Mouse (Mus musculus) left cerebral cortex, adult 2 months (tissue): ENCODE data around the gene Gtpbp1. TPM values are rescaled to one million over a fixed set of nuclear protein-coding genes. Genes with fewer than 3 reads are reported as not detected.

Experiments used
- DNase-seq, 2 experiments: peaks; one replicate each; pipeline ENCODE4 v3.0.0; 2021 to 2022; ENCODE audit warnings: low spot score in 2 of 2, mixed read lengths in 1 of 2; ENCODE audit errors: extremely low spot score in 1 of 2
- H3K27ac ChIP-seq: fragments of 200-600 bp; 2 replicates; pipeline ENCODE4 v1.8.1; 2022
- H3K4me3 ChIP-seq: fragments of 200-600 bp; 2 replicates; pipeline ENCODE4 v1.8.1; 2022
- CTCF ChIP-seq: fragments of 200-600 bp; IDR thresholded peaks from 2 replicates; pipeline ENCODE4 v1.8.1; 2022; ENCODE audit warnings: antibody characterized with exemption, mild to moderate bottlenecking, moderate library complexity
- intact Hi-C: fragments of 180-260 bp; cut with DNase I; formaldehyde crosslinking; loops from one replicate; pipeline ENCODE4 v1.15.1; 2025
- total RNA-seq, 2 experiments: library from RNA; stranded (reverse); gene quantifications; 2 replicates each; pipeline ENCODE4 v1.2.3; 2021

Gtpbp1 gene
- total RNA-seq, 2 experiments from 2014 or later, result 54.2 to 58.0 TPM

DNA sequence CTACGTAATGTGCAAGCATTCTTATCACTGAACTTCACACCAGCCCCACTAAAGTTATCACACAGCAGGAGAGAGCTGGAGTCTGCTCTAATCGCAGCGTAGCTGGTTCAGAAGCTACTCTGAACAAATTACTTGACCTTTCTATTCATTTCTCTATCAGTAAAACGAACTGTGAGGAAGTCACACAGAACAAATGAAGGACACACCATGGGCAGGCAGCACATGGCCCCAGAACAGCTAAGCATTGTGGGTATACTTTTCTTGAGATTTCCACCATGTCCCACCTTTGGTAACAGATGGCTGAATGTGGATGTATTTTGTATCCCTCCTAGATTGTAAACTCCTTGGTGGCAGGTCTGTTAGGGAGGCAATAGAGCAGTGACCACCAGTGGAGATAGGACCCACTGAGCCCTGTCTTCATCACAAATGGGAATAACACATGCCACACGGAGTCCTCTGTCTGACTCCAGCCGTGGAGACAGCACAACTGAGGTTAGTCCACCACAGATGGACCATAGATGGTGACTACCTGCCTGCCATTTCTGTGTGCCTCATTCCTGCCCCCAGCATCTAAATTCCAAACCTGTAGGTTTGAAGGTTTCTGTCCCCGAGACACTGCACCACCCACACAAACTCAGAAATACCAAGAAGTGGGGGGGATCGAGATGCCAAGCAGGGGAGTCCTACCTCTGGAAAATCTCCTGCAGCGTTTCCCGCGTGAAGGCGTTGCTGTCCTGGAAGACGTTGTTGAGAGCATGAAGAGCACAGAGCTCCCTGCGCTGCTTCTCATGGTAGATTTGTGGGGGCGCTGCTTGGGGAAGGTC lies 4.4 kb upstream of the Gtpbp1 start:
- peak overlapping the region; percentile 92 for H3K27ac ChIP-seq
- DNase-seq, result no peak
- H3K4me3 ChIP-seq, result peak overlapping the region; percentile 88
- TF ChIP-seq CTCF, result no peak
- intact Hi-C loops, result loop anchor here (2.0 to 5.0 kb wide), 2 partner anchors 27 to 326 kb away; partner anchors contain the start of genes Cby1, Fam227a and Pdgfb

DNA sequence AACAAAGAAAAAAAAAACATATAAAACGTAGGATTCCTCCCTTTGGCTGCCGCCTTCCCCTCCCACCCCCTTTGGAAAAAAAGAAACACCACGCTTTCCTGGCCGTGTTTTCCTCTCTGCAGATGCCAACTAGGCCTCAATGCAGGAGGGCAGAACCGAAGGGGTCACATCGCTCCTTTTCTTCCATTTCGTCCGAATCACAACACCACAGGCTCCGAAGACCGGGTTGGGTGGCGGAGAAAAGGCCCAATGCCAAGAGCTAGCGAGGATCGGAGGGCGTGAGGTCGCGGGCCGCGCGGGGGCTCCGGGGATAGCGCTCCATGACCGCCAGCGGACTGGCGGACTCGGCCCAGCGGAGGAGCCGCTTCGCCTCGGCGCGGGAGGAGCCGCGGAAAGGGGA lies 3.5 kb upstream of the Gtpbp1 start:
- intact Hi-C loops, result loop anchor here (2.0 to 5.0 kb wide), 2 partner anchors 28 to 325 kb away; partner anchors contain the start of genes Cby1, Fam227a and Pdgfb
- Histone ChIP-seq H3K27ac (peak overlapping the region; percentile 92), H3K4me3 (peak overlapping the region; percentile 88)
- DNase-seq, result peak in 1 of 2 experiments; percentile 37
- no peak for TF ChIP-seq CTCF

DNA sequence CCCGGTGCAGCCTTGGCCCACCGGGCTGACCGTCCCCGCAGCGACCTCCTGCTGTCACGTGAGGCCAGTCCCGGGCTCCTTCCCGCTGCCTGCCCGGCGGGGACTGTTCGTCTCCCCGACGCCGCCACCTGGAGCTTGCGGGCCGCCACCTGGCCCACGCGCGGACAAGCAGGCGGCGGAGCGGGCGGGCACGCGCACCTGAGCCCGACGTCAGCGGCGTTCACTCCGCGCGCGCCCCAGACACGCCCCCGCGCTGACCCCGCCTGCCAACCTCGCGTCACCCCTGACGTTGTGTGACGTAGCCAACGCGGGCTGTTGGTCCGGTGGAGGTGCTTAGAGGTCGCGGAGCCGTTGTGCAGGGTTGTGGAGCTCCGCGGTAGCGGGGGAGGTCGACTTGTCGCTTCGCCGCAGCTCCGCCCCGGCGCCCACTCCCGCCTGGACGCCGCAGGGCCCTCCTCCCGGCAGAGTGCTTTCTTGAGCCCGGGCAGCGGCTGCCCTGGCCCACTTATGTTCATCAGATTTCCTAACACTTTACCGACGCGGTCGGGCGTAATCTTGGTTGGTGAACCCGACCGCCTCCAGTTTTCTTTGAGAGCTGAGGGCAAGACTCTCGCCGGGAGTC lies 2.9 kb upstream of the Gtpbp1 start, which contains the start of gene Josd1:
Josd1 (minus strand) TSS at position 274 of the 622 bp plus-strand sequence.
- no peak for TF ChIP-seq CTCF
- intact Hi-C loops, result loop anchor here (2.0 to 5.0 kb wide), 2 partner anchors 29 to 325 kb away; partner anchors contain the start of genes Cby1, Fam227a and Pdgfb
- DNase-seq, result peak; percentile 96 to 98
- H3K27ac ChIP-seq, result peak within 1 kb of the TSS; percentile 92
- H3K4me3 ChIP-seq, result peak within 1 kb of the TSS; percentile 88

DNA sequence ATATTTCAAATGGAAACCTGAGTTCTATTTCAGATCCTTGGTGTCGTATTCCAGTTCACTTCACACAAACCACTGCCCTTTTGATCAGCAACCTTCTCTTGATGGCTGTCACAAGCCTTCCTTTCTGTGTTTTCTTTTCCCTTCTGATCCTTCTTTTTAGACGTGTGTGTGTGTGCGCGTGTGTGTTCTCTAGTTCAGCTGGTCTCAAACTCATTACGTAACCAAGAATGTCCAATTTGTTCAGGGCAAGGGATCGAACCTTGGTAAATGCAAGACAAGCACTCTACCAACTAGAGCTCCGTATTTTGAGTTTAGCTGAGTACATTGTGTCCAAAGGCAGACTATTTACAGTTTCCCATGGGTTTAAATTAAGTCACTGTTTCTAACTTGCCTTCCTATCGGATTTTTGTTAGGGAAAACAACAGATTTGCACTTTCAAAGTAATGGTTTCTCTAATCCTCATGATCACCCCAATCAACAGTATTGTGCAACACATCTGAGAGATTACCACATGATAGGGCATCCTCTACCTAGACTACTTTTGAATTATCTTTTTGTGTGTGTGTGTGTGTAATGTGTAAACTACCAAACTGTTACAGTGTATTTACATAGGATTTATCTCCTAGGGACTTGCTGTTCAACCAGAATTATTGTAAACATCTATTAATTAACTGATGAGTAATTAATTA lies 2.2 kb upstream of the Gtpbp1 start:
- peak overlapping the region; percentile 88 for H3K4me3 ChIP-seq
- no peak for TF ChIP-seq CTCF
- intact Hi-C loops, result loop anchor here (5.0 kb wide), 1 partner anchor 324 kb away; the partner anchor contains the start of gene Pdgfb
- peak overlapping the region; percentile 92 for H3K27ac ChIP-seq
- DNase-seq, result no peak

DNA sequence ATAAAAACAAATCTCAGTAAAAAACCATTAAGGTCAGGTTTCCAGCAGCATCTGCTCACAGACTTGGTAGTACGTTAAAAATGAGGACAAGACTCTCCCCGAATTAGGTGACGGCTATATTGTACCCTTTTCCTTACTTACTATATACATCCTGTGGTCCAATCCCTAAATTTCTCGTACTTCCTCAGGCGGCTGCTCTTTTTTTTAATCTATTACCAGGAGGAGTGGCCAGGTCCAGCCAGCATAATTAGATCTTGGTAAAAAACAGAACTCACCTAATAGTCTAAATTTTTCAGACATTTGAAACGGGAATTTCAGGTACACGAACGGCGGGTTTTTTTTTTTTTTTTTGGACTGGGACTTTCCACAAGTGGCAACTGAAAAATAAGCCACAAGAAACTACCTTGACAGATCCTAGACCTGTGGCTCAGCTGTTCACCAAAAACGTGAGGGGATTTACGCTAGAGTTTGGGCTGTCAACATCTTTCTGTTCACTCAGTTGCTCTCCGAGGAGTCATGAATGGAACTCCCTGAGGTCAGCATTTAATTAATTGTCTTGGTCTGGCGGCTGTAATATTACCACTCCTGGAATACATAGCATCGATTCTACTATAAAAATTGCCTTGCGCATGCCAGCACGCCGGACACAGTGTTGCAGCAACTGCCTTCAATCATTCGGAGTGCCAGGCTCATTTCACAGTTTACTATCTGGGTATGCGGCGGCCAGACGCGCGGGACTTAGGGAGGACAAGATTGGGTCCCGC lies 801 bp upstream of the Gtpbp1 start:
- TF ChIP-seq CTCF, result no peak
- DNase-seq, result no peak
- peak overlapping the region; percentile 40 for H3K4me3 ChIP-seq
- intact Hi-C loops, result loop anchor here (5.0 kb wide), 1 partner anchor 322 kb away; the partner anchor contains the start of gene Pdgfb
- no peak overlapping the region for H3K27ac ChIP-seq

DNA sequence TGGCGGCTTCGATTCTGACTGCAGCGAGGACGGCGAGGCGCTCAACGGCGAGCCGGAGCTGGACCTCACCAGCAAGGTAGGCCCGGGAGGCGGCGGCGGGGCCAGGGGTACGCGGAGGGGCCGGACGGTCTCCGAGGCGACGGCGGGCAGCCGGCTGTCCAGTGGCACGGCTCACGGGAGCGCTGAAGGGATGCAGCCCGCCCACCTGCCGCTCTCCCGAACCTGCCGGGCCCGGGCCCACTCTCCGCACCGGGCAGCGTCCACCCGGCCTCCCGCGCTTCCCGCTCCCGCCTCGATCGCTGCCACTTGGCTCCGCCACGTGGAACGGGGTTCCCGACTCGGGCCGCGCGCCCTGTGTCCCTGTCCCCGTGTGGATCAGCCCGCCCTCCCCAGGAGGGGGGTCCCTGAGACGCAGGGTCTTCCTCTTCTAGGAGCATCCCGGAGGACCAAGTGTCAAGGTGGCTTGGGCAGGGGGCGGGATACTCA lies 421 bp downstream of the Gtpbp1 start:
- intact Hi-C loops, result no loop called here
- TF ChIP-seq CTCF, result no peak
- peak overlapping the region; percentile 97 for H3K4me3 ChIP-seq
- peak; percentile 50 to 52 for DNase-seq
- H3K27ac ChIP-seq, result peak overlapping the region; percentile 87

DNA sequence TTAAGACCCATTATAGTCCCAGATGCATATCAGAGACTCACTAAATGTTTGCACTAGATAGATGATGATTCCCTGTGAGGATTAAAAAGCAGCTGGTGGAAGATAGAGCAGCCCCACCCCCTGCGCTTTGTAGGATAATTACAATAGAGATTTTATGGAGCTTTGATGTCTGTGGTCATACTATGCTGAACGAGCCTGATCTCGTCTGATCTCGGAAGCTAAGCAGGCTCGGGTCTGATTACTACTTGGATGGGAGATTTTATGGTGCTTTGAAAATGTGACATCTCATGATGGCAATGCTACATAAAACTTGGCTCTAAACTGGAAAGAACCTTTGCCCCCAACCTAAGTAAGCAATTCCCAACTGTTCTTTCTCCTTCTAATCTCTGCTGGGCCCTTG lies 1.7 kb downstream of the Gtpbp1 start:
- DNase-seq, result no peak
- intact Hi-C loops, result no loop called here
- no peak for TF ChIP-seq CTCF
- Histone ChIP-seq H3K27ac (no peak overlapping the region), H3K4me3 (no peak overlapping the region)

DNA sequence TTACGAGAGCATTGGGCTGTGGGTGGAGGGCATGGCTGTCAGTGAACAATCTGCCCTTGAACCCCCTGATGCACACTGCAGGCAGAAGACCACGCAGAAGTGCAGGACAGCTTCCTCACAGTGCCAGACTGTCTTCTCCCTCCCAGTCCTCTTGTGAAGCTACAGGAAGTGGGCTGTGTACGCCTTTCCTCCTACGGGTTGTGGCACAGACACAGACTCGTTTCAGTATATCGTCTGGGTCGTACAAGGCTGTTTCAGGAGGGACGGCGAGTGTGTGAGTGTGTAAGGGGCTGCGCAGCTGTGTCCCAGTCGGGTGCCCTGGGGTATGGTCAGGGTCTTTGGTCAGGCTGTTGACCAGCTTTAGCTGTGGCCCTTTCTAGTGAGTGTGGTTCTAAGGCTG lies 3.1 kb downstream of the Gtpbp1 start:
- no peak overlapping the region for H3K4me3 ChIP-seq
- no peak for TF ChIP-seq CTCF
- intact Hi-C loops, result no loop called here
- H3K27ac ChIP-seq, result no peak overlapping the region
- DNase-seq, result no peak

DNA sequence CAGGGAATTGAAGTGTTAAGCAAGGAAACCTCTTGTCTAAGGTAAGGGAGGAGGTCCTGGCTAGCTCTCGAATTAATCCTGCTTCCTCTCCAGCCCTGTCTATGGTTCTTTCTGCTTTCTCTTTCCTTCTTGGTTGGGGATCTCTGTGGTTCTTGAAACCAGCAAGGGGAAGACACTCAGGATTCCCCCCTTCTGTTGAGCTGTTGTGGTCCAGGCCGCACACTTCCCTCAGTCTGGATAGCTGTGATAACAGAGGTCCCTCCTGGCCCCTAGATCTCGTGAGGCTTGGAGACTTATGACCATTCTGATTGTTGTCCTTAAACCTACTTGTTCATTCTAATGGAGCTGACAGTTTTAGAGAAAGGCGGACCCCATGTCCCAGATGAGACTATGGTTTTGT lies 3.9 kb downstream of the Gtpbp1 start:
- TF ChIP-seq CTCF, result no peak
- intact Hi-C loops, result no loop called here
- H3K4me3 ChIP-seq, result no peak overlapping the region
- no peak overlapping the region for H3K27ac ChIP-seq
- no peak for DNase-seq

DNA sequence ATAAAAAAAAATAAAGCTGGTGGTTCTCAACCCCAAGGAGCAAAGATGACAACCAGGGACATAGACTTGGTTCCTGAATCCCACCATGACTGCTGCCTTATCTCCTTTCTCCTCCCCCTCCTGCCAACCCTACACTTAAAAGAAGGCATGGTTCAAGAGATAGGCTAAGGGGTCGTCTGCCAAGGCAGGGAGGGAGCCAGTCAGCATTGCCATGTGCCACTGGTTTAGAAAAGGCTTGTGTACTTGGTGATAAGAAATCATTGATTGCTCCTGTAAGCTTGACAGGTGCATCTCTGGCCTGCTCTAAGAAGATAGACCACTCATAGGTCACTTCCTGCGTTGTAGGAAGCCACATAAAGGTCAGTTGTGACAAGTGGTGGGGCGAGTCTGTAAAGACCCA lies 4.9 kb downstream of the Gtpbp1 start:
- intact Hi-C loops, result no loop called here
- TF ChIP-seq CTCF, result no peak
- DNase-seq, result no peak
- Histone ChIP-seq H3K27ac (no peak overlapping the region), H3K4me3 (no peak overlapping the region)

DNA sequence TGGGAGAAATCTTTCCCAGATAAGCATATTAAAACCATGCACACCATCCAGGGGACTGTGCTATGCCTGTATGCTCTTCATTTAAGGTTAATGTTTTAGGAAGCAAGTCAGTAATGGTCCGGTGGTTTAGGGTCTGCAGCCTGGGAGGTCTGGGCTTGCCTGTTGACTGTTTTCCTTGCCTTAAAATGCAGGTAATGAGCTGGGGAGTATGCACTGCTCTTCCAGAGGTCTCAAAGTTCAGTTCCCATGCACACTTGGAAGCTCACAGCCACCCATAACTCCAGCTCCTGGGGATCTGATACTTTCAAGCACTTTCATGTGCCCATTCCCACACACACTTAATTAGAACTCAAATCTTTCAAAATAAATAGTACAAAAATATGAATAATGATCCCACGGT lies 5.9 kb downstream of the Gtpbp1 start:
- no peak for DNase-seq
- intact Hi-C loops, result no loop called here
- no peak for TF ChIP-seq CTCF
- no peak overlapping the region for H3K27ac ChIP-seq
- no peak overlapping the region for H3K4me3 ChIP-seq
